Mouse (Mus musculus) 3134 (cell line): ENCODE data around the gene Prm1.
A peak's percentile ranks its signal among the peaks of the same experiment; 100 is the strongest.
"Not testable (repeated sequence)": the region's sequence is repeated elsewhere in the genome, so short reads cannot be mapped to it uniquely, and the experiment has no call there.

Experiments
- DNase-seq: peaks from one replicate; pipeline ENCODE4 v3.0.0-alpha.2; 2011; ENCODE audit warnings: low spot score; ENCODE audit not compliant: insufficient read length; ENCODE audit errors: extremely low read depth

Gene Prm1

DNA sequence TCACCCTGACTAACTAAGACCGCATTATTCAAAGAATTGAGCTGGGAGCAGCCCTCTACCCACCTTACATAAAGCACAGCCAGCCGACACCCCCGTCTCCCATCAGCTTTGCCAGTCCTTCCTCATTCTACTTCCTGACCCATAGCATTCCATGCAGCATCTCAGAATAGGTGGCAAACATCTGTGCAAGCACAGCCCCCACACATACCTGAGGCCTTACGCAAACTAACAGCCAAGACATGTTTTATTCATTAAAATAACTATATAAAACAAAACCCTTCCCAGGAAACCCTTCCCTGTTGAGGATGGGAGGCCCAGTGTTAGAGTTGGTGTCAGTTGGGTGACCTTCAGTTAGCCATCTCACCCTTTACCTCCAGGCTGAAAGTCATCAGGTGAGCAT is 20.2 kb upstream of the Prm1 start:
- DNase-seq, result no peak

DNA sequence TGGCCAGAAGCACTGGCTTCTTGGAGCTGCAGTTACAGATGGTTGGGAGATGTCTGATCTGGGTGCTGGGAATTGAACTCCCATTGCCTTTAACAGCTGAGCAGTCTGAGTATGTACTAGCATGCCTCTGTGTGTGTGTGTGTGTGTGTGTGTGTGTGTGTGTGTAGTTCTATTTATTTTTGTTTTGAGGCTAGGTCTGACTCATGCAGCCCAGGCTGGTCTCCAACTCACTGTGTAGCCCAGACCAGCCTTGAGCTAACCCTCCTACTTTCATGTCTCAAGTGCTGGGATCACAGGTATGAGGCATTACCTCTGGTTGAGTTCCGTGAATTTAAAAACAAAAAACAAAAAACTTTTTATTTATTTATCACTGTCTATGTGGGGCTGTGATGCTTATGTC is 18.9 kb upstream of the Prm1 start:
- peak; percentile 51 for DNase-seq

GRCm38 (mm10) chr16:10821387-10821786 is 15.7 kb upstream of the Prm1 start:
- DNase-seq, result no peak

DNA sequence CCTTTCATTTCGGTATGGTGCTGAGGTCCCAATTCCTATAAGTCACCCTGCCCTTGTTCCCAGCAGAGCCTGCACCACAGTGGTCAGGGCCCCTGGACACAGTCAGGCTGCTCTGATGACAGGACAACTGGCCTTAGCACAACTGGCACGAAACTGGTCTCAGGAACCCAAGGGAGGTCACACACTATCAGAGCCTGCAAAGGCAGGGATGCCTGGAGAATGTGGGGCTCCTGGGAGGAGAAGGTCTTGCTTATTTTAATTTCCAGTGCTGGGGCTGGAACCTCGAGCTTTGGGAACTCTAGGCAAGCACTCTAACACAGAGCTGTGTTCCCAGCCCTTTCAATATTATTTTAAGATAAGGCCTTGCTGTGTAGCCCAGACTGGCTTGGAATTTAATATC is 14.3 kb upstream of the Prm1 start:
- DNase-seq, result no peak

DNA sequence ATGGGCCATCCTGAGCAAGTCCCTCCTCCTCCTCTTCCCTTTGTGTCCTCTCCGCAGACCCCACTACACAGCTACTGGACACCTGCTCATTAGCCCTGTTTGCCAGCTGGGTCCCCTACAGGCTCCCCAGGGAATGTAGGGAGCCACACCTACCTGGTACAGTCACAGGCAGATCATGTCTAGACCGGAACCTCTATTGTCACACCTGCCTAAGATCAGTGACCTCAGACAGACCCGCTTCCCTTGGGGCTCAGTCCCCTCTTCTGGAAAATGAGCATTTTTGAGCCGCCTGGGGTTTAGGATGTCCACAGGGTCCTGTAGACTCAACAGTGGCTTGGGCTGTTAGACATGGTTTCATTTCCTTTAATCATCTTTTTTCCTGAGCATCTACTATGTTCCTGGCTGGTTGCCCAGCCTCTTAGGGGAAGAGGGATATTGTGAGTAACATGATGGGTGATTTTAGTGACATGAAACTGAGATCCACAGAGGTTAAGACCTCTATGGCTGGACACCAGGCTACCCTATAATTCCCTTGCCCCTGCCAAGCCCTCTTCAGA is 13.0 kb upstream of the Prm1 start:
- no peak for DNase-seq

DNA sequence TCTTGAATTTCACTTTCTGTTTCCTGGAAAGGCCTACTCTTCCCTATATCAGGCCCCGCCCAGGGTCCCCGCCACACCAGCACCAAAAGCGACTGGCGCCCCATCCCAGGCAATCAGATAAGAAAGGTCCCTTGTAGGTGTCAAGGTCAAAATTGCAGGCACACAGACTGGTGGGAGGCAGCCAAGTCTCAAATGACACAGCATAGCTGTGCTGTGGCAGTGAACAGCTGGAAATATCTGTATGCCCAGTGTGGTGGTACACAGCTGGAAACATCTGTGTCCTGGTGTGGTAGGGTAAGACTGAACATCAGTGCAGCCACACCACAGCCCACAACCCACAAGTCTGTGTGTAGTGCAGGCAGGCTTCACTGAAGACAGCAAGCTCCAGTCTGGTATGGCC is 9.2 kb upstream of the Prm1 start:
- DNase-seq, result peak; percentile 42

DNA sequence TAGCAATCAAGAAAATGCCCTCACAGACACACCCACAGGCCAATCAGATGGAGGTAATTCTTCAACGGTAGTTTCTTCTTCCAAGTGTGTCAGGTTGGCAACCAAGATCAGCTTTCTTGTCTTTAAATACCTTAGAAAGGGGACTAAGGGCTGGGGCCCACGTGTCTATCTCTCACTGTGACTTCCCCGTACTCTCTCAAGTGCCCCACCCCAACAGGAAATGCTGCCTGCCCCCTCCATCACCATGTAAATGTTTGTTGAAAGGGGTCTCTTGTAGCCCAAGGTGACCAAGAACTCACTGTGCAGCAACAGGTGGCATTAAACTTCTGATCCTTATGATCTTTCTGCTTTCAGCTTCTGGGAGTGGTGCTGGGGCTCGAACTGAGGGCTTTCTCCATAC is 8.1 kb upstream of the Prm1 start:
- no peak for DNase-seq

DNA sequence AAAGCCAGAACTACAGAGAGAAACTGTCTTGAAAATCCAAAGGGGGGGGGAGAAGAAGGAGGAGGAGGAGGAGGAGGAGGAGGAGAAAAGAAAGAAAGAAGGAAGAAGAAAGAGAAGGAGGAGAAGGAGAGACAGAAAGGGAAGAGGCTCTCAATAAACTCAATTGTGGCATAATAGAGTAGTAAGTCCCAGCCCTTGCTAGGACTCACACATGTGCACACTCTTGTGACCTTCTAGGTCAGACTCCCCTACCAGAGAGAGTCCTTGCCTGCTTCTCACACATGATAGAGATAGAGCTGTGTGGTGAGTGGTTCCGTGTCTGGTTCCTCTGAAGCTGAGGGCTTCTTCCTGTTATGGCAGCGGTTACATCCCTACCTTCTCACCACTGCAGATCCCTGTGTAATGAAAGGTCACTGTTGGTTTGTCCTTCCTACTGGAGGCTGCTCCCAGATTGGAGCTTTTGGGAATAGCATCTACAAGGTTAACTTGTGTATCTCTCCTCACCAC is 7.3 kb upstream of the Prm1 start, which contains the start of gene Gm11172:
Gm11172 (plus strand) TSS at position 51 of the 507 bp plus-strand sequence.
- no peak for DNase-seq

DNA sequence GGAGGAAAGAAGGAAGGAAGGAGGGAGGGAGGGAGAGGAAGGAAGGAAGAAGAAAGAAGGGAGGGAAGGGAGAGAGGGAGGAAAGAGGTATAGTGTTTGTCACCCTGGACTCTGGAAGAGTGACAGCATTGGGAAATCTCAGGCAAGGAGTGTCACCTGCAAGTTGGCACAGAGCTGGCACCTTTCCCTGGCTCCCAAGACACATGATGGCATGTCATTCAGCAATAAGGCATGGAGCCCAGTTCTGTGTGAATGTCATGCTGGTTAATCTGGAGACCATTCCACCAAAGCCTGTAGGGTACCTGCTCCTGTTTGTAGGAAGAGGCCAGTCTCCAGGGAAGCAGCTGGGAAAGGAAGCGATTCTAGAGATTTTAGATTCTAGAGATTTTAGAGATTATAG is 4.7 kb upstream of the Prm1 start:
- no peak for DNase-seq

- not testable (repeated sequence) for DNase-seq
Observed at GRCm38 (mm10) chr16:10802420-10802819, 3.2 kb downstream of the Prm1 start.

DNA sequence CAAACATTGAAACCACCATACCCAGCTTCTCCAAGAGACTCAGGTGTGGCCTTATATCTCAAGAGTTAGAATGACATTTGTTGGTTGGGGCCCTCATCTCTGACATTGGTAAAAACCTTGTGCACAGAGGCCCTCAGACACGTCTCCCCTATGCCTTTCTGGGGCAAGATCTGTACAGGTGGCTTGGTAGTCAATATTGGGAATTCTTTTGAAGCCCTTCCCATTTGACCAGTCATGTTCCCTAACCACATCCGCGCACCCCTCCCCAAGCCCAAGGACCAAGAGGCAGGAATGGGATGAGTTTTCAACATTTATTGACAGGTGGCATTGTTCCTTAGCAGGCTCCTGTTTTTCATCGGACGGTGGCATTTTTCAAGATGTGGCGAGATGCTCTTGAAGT is 9.6 kb downstream of the Prm1 start, which contains the start of gene Prm2:
Prm2 (minus strand) TSS at position 101 of the 400 bp plus-strand sequence.
- no peak for DNase-seq

DNA sequence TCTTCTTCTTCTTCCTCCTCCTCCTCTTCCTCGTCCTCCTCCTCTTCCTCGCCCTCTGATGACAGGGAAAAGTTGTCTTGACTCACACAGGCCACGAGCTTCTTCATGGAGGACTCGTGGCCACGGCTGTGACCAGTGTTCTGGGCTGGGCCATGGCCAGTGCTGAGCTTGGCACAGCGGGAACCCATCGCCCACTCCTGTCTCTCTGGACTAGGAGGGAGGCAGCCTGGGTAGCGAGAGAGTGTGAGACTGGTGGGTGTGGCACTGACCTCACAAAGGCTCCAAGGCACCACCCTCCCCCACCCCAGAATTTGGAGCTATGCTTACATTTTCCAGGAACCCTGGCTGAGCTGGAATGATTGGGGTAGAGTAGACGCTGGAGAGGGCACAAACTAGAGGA is 14.9 kb downstream of the Prm1 start, which contains the start of gene Prm3:
Prm3 (minus strand) TSS at position 213 of the 400 bp plus-strand sequence.
- DNase-seq, result no peak

- no peak for DNase-seq
Observed at GRCm38 (mm10) chr16:10788866-10789265, 16.8 kb downstream of the Prm1 start.

GRCm38 (mm10) chr16:10788271-10788670 is 17.4 kb downstream of the Prm1 start, which contains the start of gene Tnp2:
Gene Tnp2 (minus strand): TSS chr16:10788660.
- no peak for DNase-seq

- no peak for DNase-seq
Observed at GRCm38 (mm10) chr16:10787548-10788058, 18.0 kb downstream of the Prm1 start.

DNA sequence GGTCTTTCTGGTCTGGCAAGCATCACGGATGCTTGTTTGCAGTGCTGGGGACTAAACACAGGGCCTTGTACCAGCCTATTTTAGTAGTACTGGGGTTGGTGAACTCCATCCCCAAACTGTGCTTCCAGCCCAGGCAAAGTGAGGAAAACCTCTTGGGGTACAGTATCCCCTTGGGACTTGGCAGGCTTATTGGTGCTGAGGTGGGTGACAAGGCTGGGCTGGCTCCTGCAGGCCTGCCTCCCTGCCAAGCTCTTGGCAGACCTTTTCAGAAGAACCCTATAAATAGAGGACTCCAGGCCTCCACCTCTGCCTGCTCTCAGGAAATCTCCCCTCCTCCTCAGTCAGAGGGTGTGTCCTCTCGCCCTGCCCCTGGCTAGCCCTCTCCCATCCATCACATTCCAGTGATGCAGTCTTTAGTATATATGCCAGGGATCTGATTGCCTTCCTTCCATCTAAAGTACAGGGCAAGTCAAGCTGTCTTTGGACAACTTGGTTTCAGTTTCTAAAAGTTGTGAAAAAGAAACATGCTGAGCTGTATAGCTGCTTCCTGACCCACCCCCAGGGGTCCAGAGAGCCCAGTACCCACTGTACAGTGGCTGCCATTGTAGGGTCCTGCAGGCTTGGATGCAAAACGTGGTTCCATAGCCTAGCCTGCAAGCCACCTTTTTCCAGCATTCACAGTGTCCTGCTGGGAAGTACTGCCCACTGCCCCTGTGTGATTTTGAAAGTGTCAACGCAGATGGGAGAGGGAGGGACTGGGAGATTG is 18.7 kb downstream of the Prm1 start:
- no peak for DNase-seq

GRCm38 (mm10) chr16:10786288-10786687 is 19.4 kb downstream of the Prm1 start:
- DNase-seq, result no peak

DNA sequence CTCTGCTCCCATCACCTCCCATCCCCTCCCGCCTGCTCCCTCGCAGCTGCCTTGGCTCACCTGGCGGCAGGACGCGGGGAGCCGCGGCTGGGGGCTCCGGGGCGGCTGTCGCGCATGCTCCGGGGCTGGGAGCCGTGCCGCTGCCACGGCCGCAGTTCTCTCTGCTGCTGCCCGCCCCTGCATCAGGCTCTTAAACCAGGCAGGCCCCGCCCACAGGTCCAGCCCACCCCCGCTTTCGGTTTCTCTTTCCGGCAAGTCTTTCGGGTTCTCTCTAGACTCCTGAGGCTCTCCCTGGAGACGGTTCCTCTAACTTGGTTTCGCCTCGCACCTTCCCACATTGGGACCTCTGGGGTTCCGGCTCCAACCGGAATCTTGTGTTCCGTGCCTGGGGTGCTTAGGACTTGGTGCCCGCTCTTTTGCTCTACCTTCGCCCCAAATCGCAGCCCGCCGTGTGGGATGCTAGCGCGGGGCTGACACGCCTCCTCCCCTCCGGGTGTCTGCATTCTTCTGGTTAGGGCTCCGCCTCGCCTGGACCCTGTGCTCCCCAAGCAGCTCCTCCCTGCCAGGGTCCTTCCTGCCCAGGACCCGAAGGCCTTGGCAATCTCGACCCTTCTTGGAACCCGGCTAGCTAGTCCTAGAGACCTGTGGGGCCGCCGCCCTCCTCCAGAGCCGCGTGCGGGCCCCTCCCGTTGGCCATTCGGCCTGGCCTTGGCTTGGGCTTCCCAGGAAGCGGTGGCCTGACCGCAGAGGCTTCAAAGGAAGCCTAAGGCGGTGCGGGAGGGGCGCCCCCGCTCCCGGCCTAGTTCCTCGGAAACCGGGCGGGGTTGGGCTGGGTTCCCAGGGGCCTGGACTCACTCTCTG is 20.0 kb downstream of the Prm1 start, which contains the start of gene Socs1:
Socs1 (minus strand) TSS at position 166 of the 861 bp plus-strand sequence.
- peak; percentile 97 for DNase-seq

DNA sequence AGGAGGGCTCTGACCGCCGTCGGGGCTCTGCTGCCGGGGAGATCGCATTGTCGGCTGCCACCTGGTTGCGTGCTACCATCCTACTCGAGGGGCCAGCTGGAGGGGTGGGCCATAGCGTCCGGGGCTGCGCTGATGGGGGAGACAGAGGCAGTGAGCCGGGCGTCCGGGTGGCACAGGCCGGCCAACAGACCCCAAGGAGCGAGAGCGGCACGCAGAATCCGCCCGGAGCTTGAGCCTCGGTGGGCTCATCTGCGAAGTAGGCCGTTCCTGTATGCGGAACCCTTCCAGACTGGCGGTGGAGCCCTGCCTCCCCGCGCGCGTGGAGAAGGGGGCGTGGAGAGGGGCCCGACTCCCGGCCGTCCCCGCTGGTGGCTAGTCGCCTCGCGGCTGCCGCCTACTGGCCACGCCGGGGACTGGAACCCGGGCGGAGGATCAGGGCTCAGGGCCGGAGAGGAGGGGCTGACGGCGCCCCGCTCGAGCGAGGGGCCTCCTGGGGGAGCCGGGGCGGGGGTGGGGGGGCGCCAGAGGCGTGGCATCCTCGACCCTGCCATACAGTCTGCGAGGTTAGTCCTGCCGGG is 20.8 kb downstream of the Prm1 start:
- DNase-seq, result peak; percentile 94
